Mouse (Mus musculus) heart, postnatal 25 days (tissue): ENCODE measurements around the gene Gm21865. TPM values are rescaled to one million over a fixed set of nuclear protein-coding genes. Genes with fewer than 3 reads are reported as not detected.
"Not testable (repeated sequence)": the region's sequence is repeated elsewhere in the genome, so short reads cannot be mapped to it uniquely, and the experiment has no call there.

Experiments
- DNase-seq: peaks from one replicate; pipeline ENCODE4 v3.0.0; 2022; ENCODE audit warnings: low spot score
- intact Hi-C: fragments of 180-260 bp; cut with DNase I; formaldehyde crosslinking; loops from one replicate; pipeline ENCODE4 v1.15.1; 2025
- total RNA-seq, 2 experiments: library from RNA; stranded (reverse); gene quantifications; 2 replicates each; pipeline ENCODE4 v1.2.3; 2021

Gene Gm21865
- not detected for total RNA-seq

- intact Hi-C loops, DNase-seq: not testable (repeated sequence)
Measured at GRCm38 (mm10) chrY:40316803-40317202, at the start of gene Gm21865. Gene Gm21865, minus strand, starts transcription at chrY:40316903.

Other genes with a start within 250 kb of the Gm21865 start
- gene Gm21882, start 64.6 kb upstream of the Gm21865 start, total RNA-seq, result not detected